Mouse (Mus musculus): ENCODE data around the gene Rcl1.

The Rcl1 gene

GRCm38 (mm10) chr19:29100874-29101542 is at the start of gene Rcl1:
TSS of gene Rcl1 (plus strand) at chr19:29101375.
- DNase-seq: peak; percentile 95

- no peak for DNase-seq
These were observed 48.4 kb upstream of the Rcl1 start for GRCm38 (mm10) chr19:29052786-29053185.

GRCm38 (mm10) chr19:29054594-29054993 is 46.6 kb upstream of the Rcl1 start:
- no peak for DNase-seq

GRCm38 (mm10) chr19:29055469-29055868 is 45.7 kb upstream of the Rcl1 start:
- no peak for DNase-seq

- no peak for DNase-seq
These were observed 42.4 kb upstream of the Rcl1 start for GRCm38 (mm10) chr19:29058741-29059140.

GRCm38 (mm10) chr19:29059688-29060087 is 41.5 kb upstream of the Rcl1 start:
- DNase-seq: no peak

- DNase-seq: no peak
These were observed 40.9 kb upstream of the Rcl1 start for GRCm38 (mm10) chr19:29060299-29060698.

GRCm38 (mm10) chr19:29063009-29063408 is 38.2 kb upstream of the Rcl1 start:
- no peak for DNase-seq

- peak; percentile 93 for DNase-seq
These were observed 37.4 kb upstream of the Rcl1 start for GRCm38 (mm10) chr19:29063577-29064363.

GRCm38 (mm10) chr19:29064451-29065102 is 36.6 kb upstream of the Rcl1 start:
- no peak for DNase-seq

- peak; percentile 91 for DNase-seq
These were observed 34.1 kb upstream of the Rcl1 start for GRCm38 (mm10) chr19:29066981-29067471.

GRCm38 (mm10) chr19:29069195-29069594 is 32.0 kb upstream of the Rcl1 start:
- no peak for DNase-seq

- DNase-seq: peak; percentile 19
These were observed 26.4 kb upstream of the Rcl1 start for GRCm38 (mm10) chr19:29074802-29075201.

- no peak for DNase-seq
These were observed 12.5 kb upstream of the Rcl1 start for GRCm38 (mm10) chr19:29088628-29089027.

- DNase-seq: no peak
These were observed 9.0 kb upstream of the Rcl1 start for GRCm38 (mm10) chr19:29092194-29092593.

GRCm38 (mm10) chr19:29099106-29099505 is 2.1 kb upstream of the Rcl1 start:
- no peak for DNase-seq

- DNase-seq: no peak
These were observed 1.6 kb upstream of the Rcl1 start for GRCm38 (mm10) chr19:29099596-29099995.

GRCm38 (mm10) chr19:29100261-29100660 is 914 bp upstream of the Rcl1 start:
- DNase-seq: no peak

GRCm38 (mm10) chr19:29101591-29101990 is 416 bp downstream of the Rcl1 start:
- no peak for DNase-seq

- no peak for DNase-seq
These were observed 923 bp downstream of the Rcl1 start for GRCm38 (mm10) chr19:29102098-29102497.

GRCm38 (mm10) chr19:29105816-29106215 is 4.6 kb downstream of the Rcl1 start:
- DNase-seq: no peak

- DNase-seq: no peak
These were observed 5.1 kb downstream of the Rcl1 start for GRCm38 (mm10) chr19:29106261-29106660.

GRCm38 (mm10) chr19:29112662-29113061 is 11.5 kb downstream of the Rcl1 start:
- DNase-seq: peak; percentile 89

Data from kidney, adult 11 months (tissue).